Mouse (Mus musculus) hindbrain, postnatal 0 days (tissue): ENCODE results near the gene Nupr1. TPM values are rescaled to one million over a fixed set of nuclear protein-coding genes. Genes with fewer than 3 reads are reported as not detected.

Experiments
- ATAC-seq: fragments of 200-750 bp; cut with Nextera tagmentation; 2 replicates; pipeline ENCODE4 v1.8.0; 2017; ENCODE audit warnings: mild to moderate bottlenecking, moderate TSS enrichment, moderate library complexity
- DNase-seq: peaks from one replicate; pipeline ENCODE4 v3.0.0-alpha.2; 2015; ENCODE audit warnings: low spot score
- H3K27ac ChIP-seq: fragments of 300-500 bp; sonication (generic); 2 replicates; pipeline ENCODE4 v1.5.1; 2014; ENCODE audit warnings: mild to moderate bottlenecking
- H3K27me3 ChIP-seq: fragments of 300-500 bp; sonication (generic); 2 replicates; pipeline ENCODE4 v1.6.1; 2014; ENCODE audit warnings: low read length, mixed read lengths; ENCODE audit not compliant: insufficient read depth
- H3K36me3 ChIP-seq: fragments of 300-500 bp; sonication (generic); 2 replicates; pipeline ENCODE4 v1.6.1; 2014; ENCODE audit warnings: low read length, mixed read lengths; ENCODE audit not compliant: insufficient read depth
- H3K4me1 ChIP-seq: fragments of 300-500 bp; sonication (generic); 2 replicates; pipeline ENCODE4 v1.6.1; 2014; ENCODE audit warnings: antibody characterized with exemption, low read length, mixed read lengths; ENCODE audit not compliant: insufficient read depth
- H3K4me2 ChIP-seq: fragments of 300-500 bp; sonication (generic); 2 replicates; pipeline ENCODE4 v1.6.1; 2014; ENCODE audit warnings: low read depth, mild to moderate bottlenecking, low read length, moderate library complexity, mixed read lengths
- H3K4me3 ChIP-seq: fragments of 300-500 bp; sonication (generic); 2 replicates; pipeline ENCODE4 v1.5.1; 2014; ENCODE audit warnings: low read length
- H3K9ac ChIP-seq: fragments of 300-500 bp; sonication (generic); replicated peaks from 2 replicates; pipeline ENCODE4 v1.6.1; 2014; ENCODE audit warnings: mild to moderate bottlenecking, low read length, moderate library complexity, mixed read lengths
- H3K9me3 ChIP-seq: fragments of 300-500 bp; sonication (generic); 2 replicates; pipeline ENCODE4 v1.6.1; 2016; ENCODE audit warnings: low read length, mixed read lengths
- CTCF ChIP-seq: IDR thresholded peaks from 2 replicates; pipeline ENCODE4 v1.5.1; 2016; ENCODE audit warnings: antibody characterized with exemption, control low read depth, low read depth
- WGBS: fragments of 180-500 bp; shearing (Covaris S2); extraction: QIAGEN DNeasy Blood & Tissue Kit; methylation state at CpG from one replicate; pipeline ENCODE4 v1.1.7; 2014; 5-methylcytosine and 5-hydroxymethylcytosine counted together
- polyA plus RNA-seq: library from polyadenylated mRNA; unstranded; fragments of >200 nt; fragmentation: Nextera tagmentation; extraction: Ambion mirVana; gene quantifications from 2 replicates; pipeline ENCODE4 v1.2.1, GENCODE M21; 2015
- total RNA-seq: library from RNA; depleted of rRNA; stranded (reverse); fragments of >200 nt; gene quantifications from 2 replicates; pipeline ENCODE4 v1.2.3, GENCODE M21; 2014

Nupr1 gene
- total and polyA plus RNA-seq, 2 experiments from 2014 or later, result 5.9 to 19.1 TPM

DNA sequence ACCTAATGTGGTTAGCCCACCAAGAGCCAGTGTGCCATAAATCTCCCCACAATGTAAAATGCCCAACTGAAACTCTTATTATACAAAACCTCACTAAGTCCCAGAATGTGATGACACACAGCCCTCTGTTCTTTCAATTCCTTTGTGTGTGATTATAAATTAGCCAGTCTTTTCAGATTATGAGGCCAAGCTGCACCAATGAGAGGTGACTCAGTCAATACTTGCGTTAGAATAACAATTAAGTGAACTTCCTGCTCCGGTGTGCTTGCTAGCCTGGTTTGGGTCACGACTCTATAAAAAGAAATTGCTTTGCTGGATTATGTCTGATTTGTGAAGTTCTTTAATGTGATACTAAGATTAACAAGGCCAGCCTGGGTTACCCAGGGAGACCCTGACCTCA lies 746 bp downstream of the Nupr1 start:
- no peak overlapping the region for H3K27ac ChIP-seq

GRCm38 (mm10) chr7:126628111-126628510 lies 2.5 kb downstream of the Nupr1 start:
- no peak overlapping the region for H3K4me3 ChIP-seq
- no peak for DNase-seq
- no peaks in the 10 kb centered on the region for H3K9me3 ChIP-seq
- no peak overlapping the region for H3K27ac ChIP-seq
- no peak overlapping the region for H3K9ac ChIP-seq
- no peaks in the 10 kb centered on the region for H3K36me3 ChIP-seq
- TF ChIP-seq CTCF, result no peak
- ATAC-seq, result no peak
- H3K27me3 ChIP-seq, result no peaks in the 10 kb centered on the region
- whole genome bisulfite sequencing, result 75% methylated on average over 6 of the region's 6 CpGs
- no peak overlapping the region for H3K4me2 ChIP-seq
- H3K4me1 ChIP-seq, result no peaks in the 10 kb centered on the region

More for the DNA sequence above, 746 bp downstream of the Nupr1 start:
- 39% methylated on average over 3 of the region's 3 CpGs for WGBS
- DNase-seq (no peak), ATAC-seq (no peak)
- Histone ChIP-seq H3K4me3 (no peak overlapping the region), H3K4me1 (no peaks in the 10 kb centered on the region), H3K36me3 (no peaks in the 10 kb centered on the region), H3K9me3 (no peaks in the 10 kb centered on the region), H3K9ac (no peak overlapping the region), H3K27me3 (no peaks in the 10 kb centered on the region), H3K4me2 (no peak overlapping the region)
- no peak for TF ChIP-seq CTCF

GRCm38 (mm10) chr7:126625807-126626600 lies 4.7 kb downstream of the Nupr1 start:
- Histone ChIP-seq H3K4me1 (no peaks in the 10 kb centered on the region), H3K27ac (no peak overlapping the region), H3K27me3 (no peaks in the 10 kb centered on the region), H3K9me3 (no peaks in the 10 kb centered on the region), H3K4me3 (no peak overlapping the region), H3K36me3 (no peaks in the 10 kb centered on the region), H3K9ac (no peak overlapping the region), H3K4me2 (no peak overlapping the region)
- ATAC-seq (no peak), DNase-seq (no peak)
- TF ChIP-seq CTCF, result no peak
- WGBS, result 77% methylated on average over 3 of the region's 3 CpGs

GRCm38 (mm10) chr7:126625369-126625768 lies 5.3 kb downstream of the Nupr1 start:
- TF ChIP-seq CTCF, result no peak
- Histone ChIP-seq H3K9ac (no peak overlapping the region), H3K36me3 (no peaks in the 10 kb centered on the region), H3K27ac (no peak overlapping the region), H3K4me2 (no peak overlapping the region), H3K9me3 (no peaks in the 10 kb centered on the region), H3K4me1 (no peaks in the 10 kb centered on the region), H3K27me3 (no peaks in the 10 kb centered on the region), H3K4me3 (no peak overlapping the region)
- DNase-seq, result peak; percentile 42
- peak; percentile 56; the same call in 1 of the 2 replicates for ATAC-seq
- 47% methylated on average over 6 of the region's 6 CpGs for WGBS

- no peak for TF ChIP-seq CTCF
- DNase-seq (no peak), ATAC-seq (no peak)
- H3K27me3 ChIP-seq, result no peaks in the 10 kb centered on the region
- H3K9ac ChIP-seq, result no peak overlapping the region
- no peak overlapping the region for H3K4me2 ChIP-seq
- no peaks in the 10 kb centered on the region for H3K36me3 ChIP-seq
- no peaks in the 10 kb centered on the region for H3K9me3 ChIP-seq
- no peak overlapping the region for H3K4me3 ChIP-seq
- H3K4me1 ChIP-seq, result no peaks in the 10 kb centered on the region
- WGBS, result 76% methylated on average over 16 of the region's 16 CpGs
- H3K27ac ChIP-seq, result no peak overlapping the region
Observed at GRCm38 (mm10) chr7:126624774-126625173, 5.9 kb downstream of the Nupr1 start.

- H3K9ac ChIP-seq, result no peak overlapping the region
- no peaks in the 10 kb centered on the region for H3K27me3 ChIP-seq
- no peaks in the 10 kb centered on the region for H3K9me3 ChIP-seq
- H3K4me1 ChIP-seq, result no peaks in the 10 kb centered on the region
- no peak overlapping the region for H3K4me3 ChIP-seq
- no peak overlapping the region for H3K27ac ChIP-seq
- DNase-seq (no peak), ATAC-seq (no peak)
- H3K36me3 ChIP-seq, result no peaks in the 10 kb centered on the region
- TF ChIP-seq CTCF, result no peak
- H3K4me2 ChIP-seq, result no peak overlapping the region
- 71% methylated on average over 1 of the region's 1 CpGs for WGBS
Observed at GRCm38 (mm10) chr7:126623381-126623780, 7.3 kb downstream of the Nupr1 start.

DNA sequence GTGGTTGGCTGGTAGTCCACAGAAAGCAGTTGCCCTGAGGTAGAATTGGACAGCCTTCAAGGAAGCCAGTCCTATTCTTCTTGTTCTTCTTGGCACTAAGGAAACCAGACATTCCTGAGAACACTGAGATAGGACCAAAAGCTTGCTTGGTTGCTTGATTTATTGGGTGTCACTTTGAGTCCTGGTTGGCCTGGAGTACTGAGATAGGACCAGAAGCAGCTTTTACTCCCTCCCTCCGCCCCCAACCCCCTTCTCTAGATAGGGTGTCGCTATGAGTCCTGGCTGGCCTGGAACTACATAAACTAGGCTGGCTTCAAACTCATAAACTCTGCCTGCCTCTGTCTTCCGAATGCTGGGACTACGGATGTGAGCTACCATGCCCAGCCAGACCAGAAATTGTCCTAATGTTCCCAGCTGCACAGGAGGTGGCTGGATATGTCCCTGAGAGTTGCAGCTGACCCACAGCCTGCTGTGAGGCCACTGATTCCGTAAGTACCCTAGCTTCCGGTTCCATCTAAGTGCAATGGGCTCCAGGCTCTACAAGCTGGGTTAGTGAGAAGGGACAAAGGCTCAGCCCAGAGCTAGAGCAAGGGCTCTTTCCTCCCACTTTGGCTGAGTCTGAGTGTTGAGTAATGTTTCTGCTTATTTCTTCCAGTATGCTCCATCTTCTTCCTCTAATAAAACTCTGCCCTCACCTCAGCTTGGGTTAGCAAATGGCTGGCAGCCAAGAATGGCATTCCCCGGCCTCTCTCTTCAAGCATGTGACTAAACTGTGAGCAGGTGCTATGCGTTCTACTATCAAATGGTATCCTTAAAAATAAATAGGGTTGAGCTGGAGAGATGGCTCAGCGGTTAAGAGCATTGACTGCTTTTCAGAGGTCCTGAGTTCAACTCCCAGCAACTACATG lies 9.0 kb downstream of the Nupr1 start:
- H3K27ac ChIP-seq, result no peak overlapping the region
- TF ChIP-seq CTCF, result no peak
- no peak overlapping the region for H3K9ac ChIP-seq
- no peaks in the 10 kb centered on the region for H3K9me3 ChIP-seq
- no peak overlapping the region for H3K4me2 ChIP-seq
- 82% methylated on average over 9 of the region's 9 CpGs for WGBS
- no peak overlapping the region for H3K4me3 ChIP-seq
- DNase-seq (no peak), ATAC-seq (no peak)
- H3K27me3 ChIP-seq, result no peaks in the 10 kb centered on the region
- H3K4me1 ChIP-seq, result no peaks in the 10 kb centered on the region
- no peaks in the 10 kb centered on the region for H3K36me3 ChIP-seq
